Mouse (Mus musculus) retina, postnatal 7 days (tissue): ENCODE measurements at regions not wholly inside any gene's neighbourhood (a gene's known extent, or its start where the extent isn't known, plus 50 kb on each side); places are given as distances from the start of the nearest gene placed in this dataset.

ENCODE experiments used
- DNase-seq: peaks from one replicate; pipeline ENCODE4 v3.0.0-alpha.2; 2012; ENCODE audit warnings: low read depth, low spot score

DNA sequence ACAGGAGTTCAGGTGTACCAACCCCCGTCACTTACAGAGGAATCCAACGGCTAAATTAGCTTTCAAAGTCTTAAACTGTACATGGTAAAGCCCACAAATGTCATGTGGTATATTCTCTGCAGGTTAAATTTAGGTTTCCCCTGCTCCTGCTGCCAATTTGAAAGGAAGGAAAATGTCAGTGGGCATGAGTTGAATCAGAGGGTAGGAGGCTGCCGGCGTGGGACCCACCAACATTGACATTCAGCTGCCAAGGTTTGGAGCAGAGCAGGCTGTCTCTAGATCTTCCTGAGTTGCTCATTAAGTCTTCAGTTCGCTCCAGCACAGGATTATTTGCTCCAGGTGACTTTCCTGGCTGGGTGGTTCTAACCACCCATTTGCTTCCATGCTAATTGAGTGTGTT lies 532.1 kb downstream of the Tmem114 start:
- no peak for DNase-seq

DNA sequence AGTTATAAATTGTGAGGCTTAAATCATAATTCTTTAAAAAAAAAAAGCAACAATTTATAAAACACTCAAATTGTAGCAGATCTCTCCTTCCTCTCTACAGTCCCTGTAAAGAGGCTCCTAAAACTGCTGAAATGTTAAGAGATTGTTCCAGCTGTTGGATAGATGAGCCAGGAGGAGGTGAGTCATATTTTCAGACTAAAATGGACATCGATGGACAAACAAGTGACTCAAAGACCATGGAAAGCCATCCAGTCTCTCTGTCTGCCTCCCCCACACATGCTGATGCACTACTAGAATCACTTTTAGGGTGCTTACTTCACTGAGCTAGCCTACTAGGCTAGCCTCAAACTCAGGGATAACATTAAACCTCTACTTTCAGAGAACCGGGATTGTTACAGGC lies 561.5 kb downstream of the Tmem114 start:
- DNase-seq: no peak

DNA sequence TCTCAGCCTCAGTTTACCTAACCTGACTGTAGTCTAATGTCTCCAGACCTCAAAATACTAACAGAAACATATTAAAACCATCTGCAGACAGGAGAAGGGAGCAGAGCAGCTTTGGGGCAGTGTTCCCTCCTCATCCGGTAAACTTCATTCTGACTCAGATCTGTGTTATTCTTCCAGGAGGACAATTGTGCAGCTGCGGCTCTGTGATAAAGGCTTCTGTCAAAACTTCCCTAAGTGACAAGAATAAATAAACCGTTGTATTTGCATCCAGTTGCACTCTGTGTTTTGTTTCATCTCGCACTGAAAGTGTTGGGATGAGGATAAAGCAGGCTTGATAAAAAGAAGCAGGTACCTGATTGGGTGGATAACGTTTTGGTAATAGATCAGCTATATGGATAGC lies 585.8 kb downstream of the Tmem114 start:
- no peak for DNase-seq

DNA sequence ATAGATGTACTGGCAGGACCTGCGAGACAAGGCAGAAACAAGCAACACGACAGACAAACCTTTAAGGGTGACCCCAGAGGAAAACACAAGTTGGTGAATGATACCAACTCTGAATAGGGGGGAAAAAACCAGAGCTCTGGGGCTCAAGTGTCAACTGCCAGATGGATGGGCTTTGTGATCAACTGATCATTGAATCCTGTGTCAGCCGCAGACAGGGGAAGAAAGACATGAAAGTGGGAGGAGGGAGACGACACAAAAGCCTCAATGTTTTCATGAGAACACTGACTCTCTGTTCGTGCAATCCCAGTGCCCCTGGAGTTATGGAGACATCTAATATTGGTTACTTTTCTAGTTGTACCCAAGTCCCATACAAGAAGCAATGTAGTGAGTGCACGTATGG lies 593.8 kb downstream of the Tmem114 start:
- DNase-seq: no peak

DNA sequence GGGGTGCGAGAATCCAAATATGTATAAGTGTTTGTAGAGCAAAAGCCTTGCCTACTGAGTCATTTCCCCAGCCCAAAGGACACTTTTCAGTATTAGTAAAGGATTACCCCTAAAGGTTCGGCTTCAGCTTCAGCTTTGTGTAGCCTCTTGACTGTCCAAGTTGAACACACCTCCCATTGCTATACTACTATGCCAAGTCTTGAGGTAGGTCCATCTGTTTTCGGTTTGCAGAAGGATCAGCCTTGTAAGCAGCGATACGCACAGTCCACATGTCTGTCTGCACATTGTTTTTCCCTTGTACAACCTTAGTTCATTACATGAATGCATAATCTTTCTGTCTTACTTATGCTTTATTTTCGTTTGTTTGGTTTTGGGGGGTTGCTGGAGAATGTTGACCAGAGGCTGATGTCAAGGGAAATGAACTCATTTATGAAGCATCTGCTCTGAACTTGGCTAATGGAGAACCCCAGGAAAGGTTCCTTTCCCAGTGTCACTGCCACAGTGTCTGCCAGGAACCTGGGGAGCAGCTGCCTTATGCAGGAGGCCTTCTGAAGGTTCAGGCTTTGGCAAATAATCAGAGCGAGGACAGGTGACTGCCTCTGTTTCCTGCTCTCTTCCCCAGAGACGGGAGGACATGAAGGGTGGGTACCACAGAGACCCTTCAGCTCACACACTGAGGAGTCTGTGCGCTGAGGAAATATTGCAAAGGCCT lies 594.8 kb downstream of the Tmem114 start:
- DNase-seq: no peak

DNA sequence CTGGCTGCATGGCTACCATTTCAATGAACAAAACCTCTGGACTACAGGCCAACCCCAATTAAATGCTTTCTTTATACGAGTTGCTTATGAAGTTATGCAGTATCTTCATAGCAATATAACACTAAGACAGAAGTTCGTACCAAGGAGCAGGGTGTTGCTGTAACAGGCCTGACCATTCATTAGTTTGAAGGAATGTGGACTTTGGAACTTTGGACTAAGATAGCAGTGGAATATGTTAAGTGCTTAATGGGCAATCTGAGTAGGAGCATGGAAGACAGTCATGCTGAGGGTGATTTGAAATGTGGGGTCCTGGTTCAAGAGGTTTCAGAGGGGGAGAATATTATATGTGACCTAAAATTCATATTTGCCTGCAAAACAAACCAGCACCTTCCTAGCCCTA lies 623.8 kb downstream of the Tmem114 start:
- DNase-seq: no peak

DNA sequence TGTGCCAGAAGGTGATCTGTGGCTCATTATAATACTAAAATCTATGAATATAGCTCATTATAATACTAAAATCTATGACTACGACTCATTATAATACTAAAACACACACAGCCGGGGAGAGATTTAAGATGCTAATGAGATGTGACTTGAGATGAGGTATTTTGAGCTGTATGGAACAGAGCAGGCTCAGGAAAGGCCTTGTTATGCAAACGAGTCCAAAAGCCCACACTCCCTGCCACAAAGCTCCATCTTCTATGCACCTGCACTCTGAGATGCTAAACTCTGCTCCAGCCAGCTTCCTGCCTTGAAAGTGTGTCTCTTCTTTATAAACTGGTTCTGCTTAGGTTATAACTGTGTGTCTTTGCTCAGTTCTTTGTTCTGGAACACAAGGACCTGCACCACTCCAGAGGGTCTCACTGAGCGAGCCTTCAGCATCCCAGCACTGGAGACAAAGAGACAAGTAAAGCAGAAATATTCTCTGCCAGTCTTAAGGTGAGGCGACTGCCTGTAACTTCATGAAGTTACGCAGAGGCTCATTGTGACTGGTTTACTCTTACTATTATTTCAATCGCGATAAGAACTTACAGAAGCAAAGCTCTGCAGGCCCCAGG lies 627.7 kb downstream of the Tmem114 start:
- DNase-seq: no peak

DNA sequence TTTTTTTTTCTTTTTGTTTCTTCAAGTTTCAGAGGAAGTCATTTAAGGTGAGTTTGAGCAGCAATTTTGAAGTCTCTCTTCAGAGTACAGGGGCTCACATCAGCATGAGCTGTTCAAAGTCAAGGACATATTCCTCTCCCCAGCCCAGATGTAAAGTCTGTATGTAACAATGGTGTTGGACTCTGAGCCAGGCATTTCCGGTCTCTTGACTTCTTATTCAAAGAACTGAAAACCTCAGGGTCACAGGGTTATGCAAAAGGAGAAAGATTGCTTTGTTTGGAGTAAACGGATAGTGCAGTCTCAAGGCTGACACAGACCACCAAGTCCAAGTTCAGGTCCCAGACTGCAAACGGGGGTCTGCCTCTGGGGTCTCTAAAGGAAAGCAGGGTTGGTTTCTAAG lies 629.4 kb downstream of the Tmem114 start:
- no peak for DNase-seq

DNA sequence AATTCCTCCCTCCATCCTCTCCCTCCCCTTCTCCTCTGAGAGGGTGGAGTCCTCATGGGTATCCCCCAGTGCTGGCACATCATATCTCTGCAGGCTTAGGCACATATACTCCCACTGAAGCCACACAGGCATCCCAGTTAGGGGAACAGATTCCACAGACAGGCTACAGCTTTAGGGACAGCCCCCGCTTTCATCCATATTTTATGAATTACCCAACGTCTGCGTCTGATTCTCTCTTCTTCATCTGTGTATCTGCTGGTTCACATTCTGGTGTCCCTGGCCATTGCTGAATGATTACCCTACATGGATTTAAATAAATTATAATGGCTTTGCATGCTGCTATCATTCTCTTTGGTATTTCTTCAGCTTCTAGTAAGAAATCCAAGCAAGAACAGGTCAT lies 632.4 kb downstream of the Tmem114 start:
- no peak for DNase-seq

DNA sequence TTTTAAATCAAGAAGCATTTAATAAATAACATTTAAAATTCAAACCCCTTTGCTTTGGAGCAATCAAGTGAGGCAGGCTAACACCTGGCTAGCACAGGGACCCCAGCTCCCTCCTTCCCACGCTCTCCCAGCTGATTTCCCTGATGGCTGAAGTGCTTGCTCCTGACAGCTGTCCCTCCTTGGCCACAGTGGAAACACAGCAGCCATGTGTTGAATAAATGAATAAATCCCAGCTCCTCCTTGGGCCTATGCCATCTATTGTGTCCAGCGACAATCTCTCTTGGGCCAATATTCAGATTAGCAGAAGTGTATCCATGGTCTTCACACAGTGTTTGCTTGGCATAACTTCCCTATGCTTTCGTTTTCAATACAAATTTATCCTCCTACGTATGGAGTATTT lies 634.7 kb downstream of the Tmem114 start:
- DNase-seq: no peak

DNA sequence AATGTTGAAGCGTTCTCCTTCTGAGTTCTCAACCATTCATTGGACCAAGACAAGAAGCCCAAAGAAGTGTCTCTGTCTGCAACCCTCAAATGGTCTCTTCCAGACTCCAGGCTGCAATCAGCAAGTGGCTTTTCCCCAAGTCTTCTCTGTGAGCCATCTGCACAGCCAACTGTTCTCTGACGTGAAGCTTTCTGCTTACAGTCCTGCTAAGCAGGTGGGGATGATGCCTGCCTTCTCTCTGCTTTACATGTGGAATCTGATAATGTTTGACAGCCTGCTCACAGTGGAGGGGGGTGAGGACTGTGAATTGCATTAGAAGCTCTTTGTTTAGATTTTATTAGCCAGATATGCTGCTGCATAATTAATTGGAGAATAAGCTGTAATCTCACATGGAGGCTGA lies 636.7 kb downstream of the Tmem114 start:
- DNase-seq: peak; percentile 9

DNA sequence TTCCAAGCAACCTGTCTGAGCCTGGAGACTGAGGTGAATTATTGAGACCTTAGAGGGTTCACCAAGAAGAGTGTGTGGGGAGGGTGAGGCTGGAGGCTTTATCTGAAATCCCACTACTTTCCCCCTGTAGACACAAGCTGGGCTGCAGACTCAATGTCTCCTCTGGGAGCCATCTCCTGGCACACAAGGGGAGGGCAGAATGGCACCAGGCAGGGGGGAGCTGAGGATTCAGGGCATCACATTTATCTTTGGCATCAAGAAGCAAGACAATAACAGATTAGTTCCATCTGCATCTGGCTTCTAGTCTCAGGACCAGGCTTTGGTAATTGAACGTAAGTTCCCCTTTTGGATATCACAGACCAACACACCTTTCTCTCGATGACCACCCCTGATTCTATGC lies 643.4 kb downstream of the Tmem114 start:
- no peak for DNase-seq

DNA sequence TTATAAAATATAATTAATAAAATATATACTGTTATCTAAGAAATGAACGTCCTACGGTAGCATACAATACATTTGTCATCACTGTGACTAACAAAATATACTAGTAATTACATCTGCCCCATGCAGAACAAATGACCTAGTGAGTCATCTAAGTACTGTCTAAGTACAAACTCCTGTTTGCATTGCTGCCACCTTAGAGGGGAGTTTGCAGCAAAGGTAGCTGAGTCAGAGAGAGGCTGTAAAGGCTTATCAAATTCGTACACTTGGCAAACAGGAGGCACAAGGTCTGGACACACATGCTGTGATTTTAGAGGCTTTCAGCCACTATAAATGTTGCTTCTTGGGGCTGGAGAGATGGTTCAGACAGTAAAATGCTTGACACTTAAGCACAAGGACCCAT lies 649.3 kb downstream of the Tmem114 start:
- DNase-seq: no peak

DNA sequence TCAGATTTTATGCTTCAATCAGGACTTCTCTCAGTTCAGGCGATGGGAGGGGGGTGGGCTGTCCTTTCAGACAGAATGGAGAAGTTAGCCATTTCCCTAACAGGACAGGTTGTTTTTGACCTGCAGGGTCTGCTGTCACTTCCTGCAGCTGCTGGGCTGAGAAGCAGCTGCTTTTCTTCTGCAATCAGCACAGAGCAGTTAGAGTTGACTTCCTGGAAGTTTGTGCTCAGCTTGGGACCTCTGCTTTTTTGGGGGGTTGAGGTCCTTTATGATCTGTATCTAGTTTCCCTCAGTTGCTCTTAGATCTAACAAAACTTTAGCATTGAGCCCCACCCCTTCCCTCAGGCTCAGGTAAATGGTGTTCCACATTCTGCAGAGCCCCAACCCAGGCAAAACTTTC lies 656.5 kb downstream of the Tmem114 start:
- no peak for DNase-seq

DNA sequence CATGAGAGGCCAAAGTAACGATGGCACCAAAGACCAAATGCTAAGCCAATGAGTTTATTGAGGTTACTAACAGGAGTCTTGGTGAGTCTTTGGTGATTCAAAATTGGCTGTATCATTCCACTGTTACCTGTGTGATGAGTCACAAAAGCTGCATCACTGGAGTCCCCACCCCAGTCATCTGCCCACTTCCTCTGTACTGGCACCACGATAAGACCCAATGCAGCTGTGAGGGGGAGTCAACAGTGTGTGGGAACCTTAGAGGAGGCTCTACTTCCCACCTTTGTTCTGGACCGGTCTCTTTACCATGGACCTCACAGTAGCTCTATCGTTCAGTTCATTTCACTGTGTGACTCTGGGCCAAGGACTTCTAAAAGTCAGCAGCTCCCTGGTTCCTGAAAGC lies 657.2 kb downstream of the Tmem114 start:
- no peak for DNase-seq

DNA sequence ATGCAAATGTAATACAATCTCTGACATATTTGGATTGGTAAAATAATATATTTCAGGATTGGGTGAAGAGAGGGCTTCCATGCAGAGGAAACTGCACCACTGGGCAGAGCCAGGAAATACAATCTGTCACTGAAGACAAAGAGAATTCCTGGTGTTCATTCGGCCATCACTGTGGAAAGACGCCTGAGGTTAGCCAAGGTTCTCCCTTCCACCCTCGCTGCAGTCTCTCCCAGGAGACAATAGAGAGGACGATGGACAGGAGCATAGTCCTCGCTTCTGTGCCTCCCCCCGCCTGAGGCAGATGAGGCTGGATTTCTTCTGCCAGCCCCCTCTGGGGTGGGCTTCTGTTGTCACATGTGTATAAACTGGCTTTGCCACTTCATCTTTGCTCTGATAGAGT lies 660.6 kb downstream of the Tmem114 start:
- DNase-seq: no peak

DNA sequence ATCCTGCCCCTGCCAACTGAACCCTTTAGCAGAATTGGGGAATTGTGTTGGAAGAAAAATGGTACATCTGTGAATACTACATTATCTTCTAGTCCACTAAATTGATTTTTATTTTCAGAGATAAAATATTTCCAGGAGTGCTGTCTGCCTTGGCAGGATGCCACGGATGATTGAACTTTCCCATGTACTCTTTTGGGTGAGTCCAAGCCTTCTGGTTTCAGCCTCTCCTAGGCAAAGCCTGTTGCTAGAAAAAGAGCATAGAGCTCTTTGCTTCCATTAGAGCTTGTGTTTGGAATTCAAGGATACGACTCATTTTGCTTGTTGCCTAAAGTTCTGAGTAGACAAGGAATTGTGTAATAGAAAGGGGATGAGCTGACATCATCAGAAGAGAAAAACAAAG lies 696.8 kb downstream of the Tmem114 start:
- DNase-seq: no peak

DNA sequence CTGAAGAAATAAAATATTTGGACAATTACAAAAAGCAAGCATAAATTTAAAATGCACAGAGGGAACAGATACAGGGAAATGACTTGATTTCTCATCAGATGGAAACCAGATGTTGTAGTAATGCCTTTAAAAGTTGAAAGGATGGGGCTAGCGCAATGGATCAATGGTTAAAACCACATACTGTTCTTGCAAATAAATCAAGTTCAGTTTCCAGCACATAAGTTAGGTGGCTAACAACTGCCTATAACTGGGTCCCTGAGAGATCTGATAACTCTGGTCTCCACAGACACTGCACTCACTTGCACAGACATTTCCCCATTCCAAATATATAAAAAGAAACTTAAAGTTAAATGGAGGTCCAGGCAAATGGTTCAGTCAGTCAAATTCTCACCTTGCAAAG lies 699.7 kb downstream of the Tmem114 start:
- DNase-seq: no peak

DNA sequence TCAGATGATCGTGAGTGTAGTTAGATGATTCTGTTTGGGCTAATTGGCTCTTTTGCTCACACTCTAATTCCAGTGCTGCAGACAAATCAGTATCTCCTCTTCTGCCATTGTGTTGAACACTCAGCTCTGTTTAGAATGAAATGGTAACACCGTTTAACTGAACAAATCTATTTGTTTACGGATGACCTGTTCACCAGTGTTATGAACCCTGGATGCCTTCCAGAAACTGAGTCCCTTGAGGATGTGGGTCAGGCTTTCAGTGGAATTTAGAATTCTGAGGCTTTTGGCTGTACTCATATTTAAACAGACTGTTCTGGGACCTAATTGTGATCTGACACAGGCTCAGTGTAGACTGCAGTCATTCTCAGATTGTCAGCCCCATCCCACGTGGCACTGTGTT lies 723.5 kb downstream of the Tmem114 start:
- no peak for DNase-seq

DNA sequence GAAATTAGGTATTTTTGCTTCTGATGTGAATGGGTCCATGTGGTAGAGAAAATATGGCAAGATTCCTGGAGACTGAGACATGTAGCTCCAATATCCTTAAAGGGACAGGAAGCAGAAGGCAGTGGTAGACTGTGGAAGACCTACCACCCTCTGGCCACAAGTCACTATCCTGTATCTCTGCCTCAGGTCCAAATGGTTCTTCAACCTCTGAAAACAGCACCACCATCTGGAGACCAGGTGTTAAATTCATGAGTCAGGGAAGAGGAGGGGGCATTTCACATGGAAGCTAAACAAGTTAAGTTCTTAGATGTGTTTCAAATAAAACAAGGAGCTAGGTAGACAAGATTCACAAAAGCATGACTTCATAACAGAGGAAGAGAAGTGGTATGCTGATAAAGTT lies 739.5 kb downstream of the Tmem114 start:
- no peak for DNase-seq

DNA sequence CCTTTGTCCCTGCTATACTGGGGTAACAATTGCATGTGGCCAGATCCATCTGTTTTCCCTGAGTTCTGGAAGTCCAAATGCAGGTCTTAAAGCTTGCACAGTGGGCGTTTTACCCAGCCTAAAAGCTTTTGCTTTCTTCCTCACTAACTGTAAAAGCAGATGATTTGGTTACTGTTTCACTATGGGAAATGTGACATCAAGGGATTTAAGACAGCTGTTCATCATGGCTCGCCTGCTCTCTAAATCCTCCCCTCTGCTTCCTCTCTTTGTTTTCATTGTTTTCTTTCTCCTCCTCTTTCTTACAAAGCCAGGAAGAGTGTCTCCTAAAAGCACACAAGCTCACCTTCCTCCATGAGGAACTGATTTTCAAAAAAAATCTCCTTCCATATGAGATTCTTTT lies 758.8 kb downstream of the Tmem114 start:
- DNase-seq: no peak

DNA sequence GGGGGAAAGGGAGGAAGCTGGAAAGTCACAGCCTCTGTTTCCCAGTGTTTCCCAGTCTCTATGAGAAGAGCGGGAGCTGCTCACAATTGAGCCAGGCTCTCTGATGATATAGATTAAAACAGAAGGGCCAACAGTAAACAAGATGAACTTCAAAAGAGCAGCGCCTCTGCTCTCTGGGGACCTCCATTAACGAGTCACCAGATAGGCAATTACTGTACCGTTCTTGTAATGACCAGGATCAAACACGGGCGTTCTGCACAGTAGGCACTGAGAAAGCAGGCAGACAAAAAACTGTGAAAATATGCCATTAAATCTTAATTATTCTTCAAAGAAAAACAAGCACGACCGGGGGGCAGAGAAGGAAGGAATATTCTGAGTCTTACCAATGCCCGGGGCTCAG lies 766.8 kb downstream of the Tmem114 start:
- no peak for DNase-seq

DNA sequence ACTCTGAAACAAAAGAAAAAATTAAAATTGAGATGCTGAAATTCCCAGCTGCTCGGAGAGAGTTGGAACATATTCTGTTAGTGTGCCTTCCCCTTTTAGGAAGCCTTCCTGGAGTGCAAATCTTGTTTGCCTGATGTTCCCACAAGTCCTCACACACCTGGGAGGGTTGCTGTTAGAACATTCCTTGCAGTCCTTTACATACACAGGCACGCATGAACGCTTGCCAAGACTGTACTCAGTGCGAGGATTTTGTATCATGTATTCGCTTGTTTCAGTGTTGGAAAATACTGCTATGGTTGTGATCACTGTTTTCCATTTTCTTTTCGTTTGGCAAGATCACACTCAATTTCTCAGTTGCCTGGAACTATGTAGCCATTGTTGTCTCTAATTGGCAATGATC lies 770.5 kb downstream of the Tmem114 start:
- DNase-seq: no peak

DNA sequence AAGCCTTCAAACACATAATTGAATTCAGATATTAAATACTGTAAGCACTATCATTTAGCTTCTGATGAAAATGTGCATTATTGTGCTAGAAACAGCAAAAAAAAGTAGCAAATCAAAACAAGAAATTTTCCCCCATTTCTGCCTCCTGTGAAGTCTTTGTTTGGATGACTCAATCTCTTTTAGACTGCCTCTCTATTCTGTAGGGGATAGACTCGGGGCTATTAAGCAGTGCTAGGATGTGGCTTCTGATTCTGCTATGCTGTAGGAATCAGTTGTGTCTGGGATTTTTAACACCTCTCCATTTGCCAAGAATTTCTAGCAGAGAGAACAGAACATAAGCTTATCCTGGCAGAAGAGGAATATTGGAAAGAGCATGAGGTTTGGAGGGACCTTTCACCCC lies 775.2 kb downstream of the Tmem114 start:
- no peak for DNase-seq
